Mouse (Mus musculus): ENCODE data around the gene Ptprf. TPM values are rescaled to one million over a fixed set of nuclear protein-coding genes. Genes with fewer than 3 reads are reported as not detected.

Gene Ptprf
- total RNA-seq, 2 experiments from 2014 or later: 168 to 174 TPM

DNA sequence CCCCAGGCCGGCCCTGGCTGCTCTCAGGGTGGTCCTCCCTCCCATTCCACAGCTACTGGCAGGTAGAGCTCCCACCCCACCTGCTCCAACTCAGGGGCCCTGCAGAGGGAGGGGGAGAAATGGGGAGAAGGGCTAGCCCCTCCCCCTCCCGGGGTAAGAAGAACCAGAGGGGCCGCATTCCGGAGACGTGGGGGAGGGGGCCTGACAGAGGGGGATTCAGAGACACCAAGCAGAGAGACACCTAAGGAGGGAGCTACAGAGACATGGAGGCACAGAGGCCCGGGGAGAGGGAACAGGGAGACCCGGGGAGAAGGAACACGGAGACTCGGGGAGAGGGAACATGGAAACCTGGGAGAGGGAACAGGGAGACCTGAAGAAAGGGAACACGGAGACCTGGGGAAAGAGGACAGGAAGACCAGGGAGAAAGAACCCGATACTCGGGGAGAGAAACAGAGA lies 1.2 kb downstream of the Ptprf start:
- intact Hi-C loops (cut with DNase I): loop anchor here (10.0 kb wide), 1 partner anchor 345 kb away; no protein-coding TSS in a partner anchor

DNA sequence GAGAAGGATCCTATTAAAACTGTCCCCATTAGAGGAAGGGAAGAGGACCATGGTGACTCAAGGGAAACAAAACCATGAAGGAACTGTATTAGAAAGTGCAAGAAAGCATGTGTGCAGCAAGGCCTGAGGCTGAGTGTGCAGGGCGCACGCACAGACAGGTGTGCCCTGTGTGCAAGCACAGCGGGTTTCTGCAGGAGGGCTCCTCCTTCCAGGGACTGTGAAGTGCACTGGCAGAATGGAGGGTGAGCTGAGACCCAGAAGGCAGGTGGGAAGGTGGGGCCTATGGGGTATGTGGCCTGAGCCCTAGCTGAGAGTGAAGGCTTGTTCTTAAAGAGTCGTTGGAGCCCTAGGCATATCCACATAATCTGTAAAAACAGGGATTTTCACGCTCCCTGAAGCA lies 1.9 kb downstream of the Ptprf start:
- DNase-seq (ENCODE audit: low spot score in 2 of 2): no peak
- intact Hi-C loops (cut with DNase I): no loop called here

More for the DNA sequence above, 1.2 kb downstream of the Ptprf start:
- no peak for DNase-seq (ENCODE audit: low spot score in 2 of 2)

DNA sequence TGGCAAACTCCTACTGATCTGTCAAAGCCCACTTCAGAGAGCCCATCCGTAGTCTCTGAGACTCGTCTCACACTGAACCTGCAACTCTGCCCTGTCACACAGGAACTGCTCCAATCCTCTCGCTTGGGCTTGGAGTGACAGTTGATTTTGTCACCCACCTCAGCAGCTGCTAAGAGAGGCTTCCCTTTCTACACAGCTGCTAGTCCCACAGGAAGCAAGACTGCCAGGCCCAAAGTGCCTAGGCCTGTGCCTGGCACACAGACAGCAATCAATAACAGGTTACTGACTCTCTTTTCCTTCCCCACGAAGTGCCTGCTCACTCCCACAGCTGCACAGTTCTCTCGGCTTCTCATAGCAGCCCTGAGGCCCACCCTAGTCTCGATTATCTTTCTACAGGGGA lies 2.7 kb downstream of the Ptprf start:
- DNase-seq (ENCODE audit: low spot score in 2 of 2): no peak
- intact Hi-C loops (cut with DNase I): no loop called here

DNA sequence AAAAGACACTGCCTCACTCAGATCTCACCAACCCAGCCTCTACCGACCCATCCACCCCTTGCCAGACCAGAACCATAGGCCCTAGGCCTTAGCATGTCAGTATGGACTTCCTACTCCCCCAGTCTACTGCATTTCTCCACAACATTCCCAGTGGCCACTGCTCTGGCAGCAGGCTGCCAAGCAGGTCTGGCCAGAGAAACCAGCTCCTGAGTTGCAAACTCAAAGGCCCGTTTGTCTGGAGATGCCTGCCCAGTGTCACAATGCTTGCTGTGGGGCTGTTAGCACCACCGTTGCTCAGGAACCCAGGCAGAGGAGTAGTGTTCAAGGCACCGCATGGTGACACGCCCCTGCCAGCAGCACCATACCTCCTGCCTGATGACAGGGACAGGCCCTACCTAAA lies 5.0 kb downstream of the Ptprf start:
- intact Hi-C loops (cut with DNase I): no loop called here
- DNase-seq (ENCODE audit: low spot score in 2 of 2): no peak

DNA sequence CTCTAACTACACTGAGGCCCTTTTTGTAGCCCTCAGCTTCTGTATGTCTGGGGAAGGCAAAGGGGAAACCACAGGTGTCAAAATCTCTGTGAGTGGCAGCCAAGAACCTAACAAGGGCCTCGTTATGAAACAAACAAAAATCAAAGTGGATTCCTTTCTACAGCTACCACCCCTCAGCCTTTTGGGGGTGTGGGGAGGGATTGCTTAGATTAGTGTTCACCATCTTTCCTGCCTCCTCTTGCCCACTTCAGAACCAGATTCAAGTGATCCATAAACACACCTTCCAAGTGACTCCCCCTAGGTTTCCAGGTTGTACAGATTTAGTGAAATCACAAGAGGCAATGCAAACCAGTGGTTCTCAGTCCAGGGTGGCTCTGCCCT lies 9.0 kb downstream of the Ptprf start:
- no peak for DNase-seq (ENCODE audit: low spot score in 2 of 2)
- intact Hi-C loops (cut with DNase I): no loop called here

DNA sequence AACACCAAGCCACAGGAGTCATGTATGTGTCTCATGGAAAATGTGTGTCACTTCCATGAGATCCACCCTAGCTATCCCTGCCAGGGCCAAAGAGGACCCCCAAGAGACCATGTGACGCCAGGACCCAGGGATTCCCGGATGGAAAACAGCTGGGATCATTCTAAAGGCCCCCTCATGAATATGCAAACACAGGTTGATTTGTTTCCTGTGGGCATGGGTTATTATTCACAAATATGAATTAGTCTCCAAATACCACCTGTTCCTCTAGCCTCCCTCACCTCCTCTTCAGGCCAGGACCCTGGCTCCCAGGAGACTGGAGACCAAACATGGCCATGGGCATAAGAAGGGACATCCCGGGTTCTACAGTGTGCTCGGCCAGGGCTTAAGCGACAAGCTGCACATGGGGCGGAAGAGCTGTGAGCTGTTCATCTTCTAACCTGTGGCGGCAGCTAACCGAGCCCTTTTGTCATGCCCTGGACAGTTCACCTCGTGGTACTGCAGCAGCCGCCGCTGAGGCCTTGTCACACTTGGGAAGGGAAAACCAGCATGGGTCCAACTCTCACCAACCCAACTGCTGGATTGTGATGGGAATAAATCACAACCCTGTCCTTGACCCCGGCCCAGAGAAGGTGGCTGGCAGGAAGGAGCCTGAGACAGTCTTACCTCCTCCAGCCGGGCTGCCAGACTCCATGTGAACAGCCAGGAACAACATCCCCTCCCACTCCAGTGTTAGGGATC lies 9.6 kb downstream of the Ptprf start:
- no peak for DNase-seq (ENCODE audit: low spot score in 2 of 2)
- intact Hi-C loops (cut with DNase I): no loop called here

DNA sequence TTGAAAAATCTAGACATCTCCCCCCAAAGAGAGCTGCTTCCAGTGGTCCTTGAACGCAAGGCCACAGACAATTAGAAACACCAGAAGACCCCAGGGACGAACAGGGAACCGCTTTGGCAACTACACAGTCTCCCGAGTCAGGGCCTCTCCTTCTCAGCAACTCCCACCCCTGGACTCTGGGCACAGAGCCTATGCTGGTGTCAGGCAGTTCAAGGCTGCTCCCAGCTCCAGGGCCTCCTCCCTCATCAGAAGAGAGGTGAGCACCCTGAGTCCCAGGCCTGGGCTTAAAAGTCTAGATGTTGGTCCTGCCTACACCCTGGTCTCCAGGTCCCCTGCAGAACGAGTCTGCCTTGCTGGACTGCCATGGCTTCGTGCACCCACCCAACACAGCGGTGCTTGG lies 10.7 kb downstream of the Ptprf start:
- DNase-seq (ENCODE audit: low spot score in 2 of 2): no peak

DNA sequence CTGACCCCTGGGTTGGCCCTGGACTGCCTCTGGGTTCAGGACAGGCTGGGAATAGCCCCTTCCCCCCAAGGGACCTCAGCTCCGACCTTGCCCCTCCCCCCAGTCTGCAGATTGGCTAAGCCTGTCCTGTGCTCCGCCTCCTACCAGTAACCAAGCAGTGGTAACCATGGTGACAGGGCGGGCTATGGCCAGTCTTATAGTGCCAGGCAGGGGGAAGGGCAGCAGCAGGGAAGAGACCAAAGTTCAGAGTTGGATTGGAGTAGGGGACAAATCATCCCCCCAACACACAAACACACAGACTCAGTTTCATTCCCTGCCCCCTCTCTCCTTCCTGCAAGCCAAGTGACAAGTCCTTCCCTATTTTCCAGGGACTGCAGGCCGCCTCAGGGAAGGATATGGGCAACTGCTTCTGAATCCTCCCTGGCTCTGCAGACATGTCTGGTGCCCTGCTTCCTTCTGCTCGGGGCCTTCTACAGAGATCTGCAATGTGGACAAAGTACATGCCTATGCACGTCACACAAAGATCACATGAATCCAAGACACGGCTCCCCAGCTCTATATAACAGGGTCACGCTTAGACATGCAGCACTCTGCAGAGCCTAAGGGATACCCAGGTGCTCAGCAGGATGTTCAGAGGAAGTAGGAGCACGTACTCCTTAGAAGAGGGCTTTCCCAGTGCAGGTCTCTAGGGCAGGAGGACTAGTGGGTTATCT lies 14.5 kb downstream of the Ptprf start:
- peak; percentile 71 to 89 for DNase-seq (ENCODE audit: low spot score in 2 of 2)
- intact Hi-C loops (cut with DNase I): no loop called here

More for the DNA sequence above, 10.7 kb downstream of the Ptprf start:
- intact Hi-C loops (cut with DNase I): no loop called here

DNA sequence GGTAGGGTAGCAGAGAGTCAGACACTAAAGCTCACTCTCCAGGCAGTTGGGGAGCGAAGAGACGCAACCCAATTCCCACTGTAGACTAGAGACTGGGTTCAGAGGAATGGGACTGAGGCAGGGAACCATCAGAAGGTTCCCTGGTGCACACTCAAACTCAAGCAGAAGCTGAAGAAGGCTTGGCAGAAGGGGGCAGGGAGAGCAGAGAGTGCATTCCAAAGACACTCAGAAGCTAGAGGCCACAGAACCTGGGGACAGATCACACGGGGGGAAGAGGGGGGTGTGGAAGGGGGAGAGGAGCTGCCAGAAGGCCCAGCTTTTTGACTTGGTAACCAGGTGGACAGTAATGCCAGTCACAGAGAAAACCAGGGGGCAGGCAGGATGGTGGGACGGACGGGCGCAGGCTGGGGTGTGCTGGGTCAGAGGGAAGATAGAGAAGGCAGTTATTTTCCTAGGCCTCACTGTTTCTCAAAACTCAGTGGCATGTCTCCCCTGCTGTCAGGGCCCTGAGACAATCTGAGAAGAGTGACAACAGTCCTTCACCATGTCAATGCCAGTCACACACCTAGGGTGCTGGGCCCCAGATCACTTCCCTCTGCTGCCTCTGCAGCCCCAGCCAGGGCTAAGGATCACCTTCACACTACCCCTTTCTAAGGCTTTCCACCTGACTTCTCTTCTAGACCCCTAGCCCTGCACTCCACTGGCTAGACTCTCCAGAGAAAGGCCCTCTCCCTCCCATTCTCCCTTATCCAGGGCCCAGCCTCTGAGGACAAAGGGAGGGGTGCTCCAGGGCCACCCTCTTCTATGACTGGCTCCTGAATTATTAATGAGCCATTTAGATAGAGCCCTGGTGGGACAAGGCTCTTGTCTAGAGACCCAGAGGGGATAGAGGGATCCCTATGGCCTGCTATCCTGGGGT lies 15.3 kb downstream of the Ptprf start:
- no peak for DNase-seq (ENCODE audit: low spot score in 2 of 2)

DNA sequence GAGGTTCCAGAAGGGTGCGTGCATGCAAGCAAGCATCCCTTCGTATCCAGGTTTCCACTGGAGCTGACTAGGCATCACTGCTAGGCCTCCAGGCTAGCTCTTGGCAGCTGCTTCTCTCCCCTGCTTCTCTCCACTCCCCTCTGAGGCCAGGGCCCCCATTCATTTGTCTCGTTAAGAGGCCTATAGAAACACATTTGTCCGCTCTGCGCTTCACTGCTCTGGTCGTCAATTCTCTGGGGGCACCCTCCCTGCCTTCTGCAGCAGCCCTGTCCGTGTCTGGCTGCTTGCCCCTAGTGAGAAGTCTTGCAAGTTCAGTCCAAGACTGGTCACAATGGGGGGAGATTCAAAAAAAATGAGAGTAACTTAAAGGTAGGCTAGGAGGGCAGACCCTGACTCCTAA lies 16.7 kb downstream of the Ptprf start:
- DNase-seq (ENCODE audit: low spot score in 2 of 2): no peak
- intact Hi-C loops (cut with DNase I): no loop called here

More for the DNA sequence above, 15.3 kb downstream of the Ptprf start:
- intact Hi-C loops (cut with DNase I): no loop called here

DNA sequence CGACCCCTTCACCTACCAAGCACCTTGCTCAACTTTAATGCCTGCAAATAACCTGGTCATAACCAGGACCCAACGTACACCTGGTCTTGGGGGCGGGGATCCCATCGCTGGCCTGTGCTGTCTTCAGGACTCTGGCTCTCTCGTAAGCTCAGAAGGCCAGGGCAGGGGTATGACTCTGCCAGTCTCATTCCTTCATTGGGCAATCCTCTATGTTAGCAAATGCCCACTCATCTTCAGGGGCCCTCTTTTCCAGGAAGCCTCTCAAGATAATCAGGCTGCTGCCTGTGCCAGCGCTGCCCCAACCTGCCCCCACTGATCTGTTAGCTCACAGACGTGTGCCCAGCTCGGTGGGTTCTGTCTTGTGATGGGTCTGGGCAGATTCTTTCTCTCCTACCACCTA lies 17.2 kb downstream of the Ptprf start:
- intact Hi-C loops (cut with DNase I): no loop called here

DNA sequence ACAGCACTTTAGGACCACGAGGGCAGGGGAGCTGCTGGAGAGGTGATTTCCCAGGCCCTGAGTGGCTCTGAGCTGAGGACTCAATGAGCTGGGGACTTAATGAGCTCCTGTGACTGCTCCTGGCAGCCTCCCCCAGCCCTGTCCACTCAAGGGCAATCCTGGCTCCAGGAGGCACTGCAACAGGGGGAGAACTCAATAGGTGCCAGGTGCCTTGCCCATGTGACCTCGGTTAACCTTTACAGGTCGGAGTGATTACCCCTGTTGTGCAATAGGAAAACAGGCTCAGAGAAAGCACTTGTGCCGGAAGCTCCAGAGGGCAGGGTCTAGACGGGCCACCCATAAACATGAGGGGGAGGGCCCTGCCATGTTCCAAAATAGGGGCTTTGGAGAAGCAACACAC lies 17.7 kb downstream of the Ptprf start:
- no peak for DNase-seq (ENCODE audit: low spot score in 2 of 2)
- intact Hi-C loops (cut with DNase I): no loop called here

More for the DNA sequence above, 17.2 kb downstream of the Ptprf start:
- DNase-seq (ENCODE audit: low spot score in 2 of 2): no peak

DNA sequence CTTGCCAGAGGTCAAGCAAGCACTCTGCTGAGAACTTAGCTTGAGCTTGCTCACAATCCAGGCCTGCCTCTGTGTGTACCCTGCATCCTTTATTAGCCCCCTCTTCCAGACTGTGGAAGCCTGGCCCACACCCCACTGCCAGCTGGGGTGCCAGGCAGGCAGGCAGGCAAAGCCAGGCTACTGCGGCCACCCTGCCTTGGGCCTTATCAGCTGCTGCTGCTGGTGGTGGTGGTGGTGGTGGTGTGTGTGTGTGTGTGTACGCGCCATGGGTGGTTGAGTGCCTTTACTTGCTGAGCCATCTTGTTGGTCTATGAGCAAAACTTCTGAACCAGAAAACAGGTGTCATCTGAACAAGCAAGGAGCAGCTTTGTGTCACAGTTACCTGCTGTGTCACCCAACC lies 18.3 kb downstream of the Ptprf start:
- DNase-seq (ENCODE audit: low spot score in 2 of 2): no peak
- intact Hi-C loops (cut with DNase I): no loop called here

DNA sequence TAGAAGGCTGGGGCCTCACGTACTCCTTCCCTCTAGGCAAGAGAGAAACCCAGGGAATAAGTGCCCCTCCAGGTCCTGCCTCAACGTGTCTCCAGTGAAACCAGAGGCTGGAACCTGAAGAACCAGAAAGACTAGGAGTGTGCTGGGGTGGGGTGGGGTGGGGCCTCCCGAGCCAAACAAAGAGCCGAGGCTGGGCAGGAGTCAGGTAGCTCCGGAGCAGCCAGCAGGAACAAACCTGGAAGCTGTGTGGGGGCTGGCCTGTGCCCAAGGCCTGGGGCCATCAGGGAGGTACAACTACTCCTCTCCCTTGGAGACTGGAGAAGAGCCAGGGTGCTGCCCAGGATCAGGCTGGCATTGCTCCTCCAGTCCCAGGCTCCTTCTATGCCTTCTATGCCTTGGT lies 18.9 kb downstream of the Ptprf start:
- no peak for DNase-seq (ENCODE audit: low spot score in 2 of 2)
- intact Hi-C loops (cut with DNase I): no loop called here

DNA sequence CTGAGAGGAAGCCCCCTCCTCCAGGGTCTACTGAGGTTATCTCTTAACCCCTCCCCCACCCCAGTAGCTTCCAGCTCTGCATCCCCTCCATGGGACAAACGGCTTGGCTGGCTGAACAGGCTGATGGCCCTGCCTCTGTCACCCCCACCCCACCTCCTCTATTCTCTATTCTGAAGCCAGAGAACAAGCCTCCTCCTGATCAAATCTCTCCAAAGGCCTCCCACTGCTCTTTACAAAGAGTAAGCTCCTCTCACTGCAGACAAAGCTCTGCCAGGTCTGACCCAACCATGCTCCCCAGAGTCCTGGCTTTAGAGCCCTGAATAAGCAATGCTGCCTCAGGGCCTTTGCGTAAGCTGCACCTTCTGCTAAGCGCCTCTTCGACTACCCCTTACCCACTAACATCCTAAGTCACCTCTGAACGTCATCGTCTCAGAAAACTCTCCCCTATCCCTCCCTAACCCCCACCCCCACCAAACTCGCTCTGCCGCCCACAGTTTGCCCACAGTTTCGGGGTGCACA lies 19.6 kb downstream of the Ptprf start:
- DNase-seq (ENCODE audit: low spot score in 2 of 2): no peak
- intact Hi-C loops (cut with DNase I): no loop called here

DNA sequence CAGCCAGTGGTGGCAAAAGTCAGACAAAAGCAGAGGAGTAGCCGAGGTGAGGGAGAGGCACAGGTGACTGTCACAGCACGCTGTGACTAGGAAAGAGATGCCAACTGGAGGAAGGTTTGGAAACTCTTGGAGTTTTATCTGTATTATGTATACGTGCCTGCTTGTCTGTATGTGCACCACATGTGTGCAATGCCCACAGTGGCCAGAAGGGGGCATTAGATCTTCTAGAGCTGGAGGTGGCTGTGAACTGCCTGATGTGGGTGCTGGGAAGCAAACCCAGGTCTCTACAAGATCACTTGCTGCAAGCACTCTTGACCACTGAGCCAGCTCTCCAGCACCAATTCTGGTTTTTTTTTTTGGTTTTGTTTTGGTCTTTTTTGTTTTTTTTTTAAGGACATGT lies 20.5 kb downstream of the Ptprf start:
- no peak for DNase-seq (ENCODE audit: low spot score in 2 of 2)
- intact Hi-C loops (cut with DNase I): no loop called here

DNA sequence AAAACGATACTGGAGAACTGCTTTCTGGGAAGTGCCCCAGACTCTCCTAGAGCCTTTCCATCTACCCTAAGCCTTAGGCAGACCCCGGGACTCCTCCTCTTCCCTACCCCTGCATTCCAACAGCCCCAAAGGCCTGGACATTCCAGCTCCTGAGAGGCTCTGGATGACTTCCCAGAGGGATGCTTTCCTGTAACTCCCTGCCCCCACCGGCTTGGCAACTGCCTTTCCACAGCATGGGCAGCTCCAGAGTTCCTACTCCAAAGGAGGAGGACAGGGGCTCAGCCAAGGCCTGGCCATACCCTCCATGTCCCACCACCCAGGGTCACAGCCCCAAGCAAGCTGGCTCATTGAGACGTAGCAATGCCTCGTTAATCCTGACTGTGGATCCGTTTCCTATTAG lies 21.2 kb downstream of the Ptprf start:
- DNase-seq (ENCODE audit: low spot score in 2 of 2): peak in 1 of 2 experiments; percentile 29
- intact Hi-C loops (cut with DNase I): no loop called here

DNA sequence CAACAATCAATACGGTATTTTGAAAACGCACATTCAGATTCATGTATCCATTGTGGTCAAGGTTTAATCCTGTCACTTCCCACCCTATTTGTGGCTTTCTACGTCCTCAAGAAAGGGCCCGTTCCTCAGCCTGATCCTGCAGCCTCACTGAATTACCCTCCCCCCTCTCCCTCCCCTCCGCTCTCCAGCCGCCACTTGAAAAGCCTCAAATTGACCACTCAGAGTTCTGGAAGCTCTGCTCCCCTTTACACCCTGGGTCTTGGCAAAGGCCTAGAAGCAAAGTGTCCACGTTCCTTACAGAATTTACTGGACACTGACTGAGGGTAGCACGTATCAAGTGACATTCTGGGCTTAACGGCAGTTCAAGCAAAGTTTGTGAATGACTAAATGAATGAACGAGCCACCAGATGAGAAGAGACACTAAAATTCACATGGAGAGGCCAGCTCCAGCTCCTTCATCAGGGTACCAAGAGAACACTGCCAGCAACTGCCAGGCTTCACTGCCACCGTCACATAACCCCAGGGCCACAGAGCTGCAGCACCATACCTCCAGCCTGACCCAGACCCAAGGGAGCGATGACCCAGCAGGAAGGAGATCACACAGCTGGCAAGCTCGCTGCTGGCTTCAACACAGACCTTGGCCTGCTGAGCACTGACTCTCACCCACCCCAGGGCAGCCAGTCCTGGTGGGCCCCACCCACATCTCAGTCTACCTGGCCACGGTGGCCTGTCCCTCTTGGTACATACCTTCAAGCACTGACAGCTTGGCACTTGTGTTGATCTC lies 22.6 kb downstream of the Ptprf start:
- intact Hi-C loops (cut with DNase I): no loop called here
- DNase-seq (ENCODE audit: low spot score in 2 of 2): no peak

DNA sequence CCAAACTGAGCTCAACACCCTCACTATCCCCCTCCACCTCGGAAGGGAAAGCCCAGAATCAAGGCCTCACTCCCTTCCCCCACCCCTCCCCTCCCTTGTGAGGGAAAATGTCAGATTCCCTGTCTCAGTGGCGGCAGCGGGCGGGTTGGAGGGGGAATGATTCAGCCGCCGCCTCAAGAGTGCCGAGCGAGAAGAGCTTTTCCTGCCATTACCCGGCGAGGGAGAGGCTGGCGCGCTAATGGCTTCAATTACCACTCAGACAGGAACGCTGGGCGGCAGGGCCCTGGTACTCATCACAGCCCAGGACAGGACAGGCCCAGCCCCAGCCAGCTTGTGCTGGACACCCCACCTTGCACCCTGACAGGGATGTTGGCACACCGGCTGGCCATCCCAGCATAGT lies 25.6 kb downstream of the Ptprf start:
- intact Hi-C loops (cut with DNase I): no loop called here
- DNase-seq (ENCODE audit: low spot score in 2 of 2): no peak

Data from left cerebral cortex, postnatal 14 days (tissue).